Mouse (Mus musculus): Measurements from ENCODE around the gene Fras1. TPM values are rescaled to one million over a fixed set of nuclear protein-coding genes. Genes with fewer than 3 reads are reported as not detected.

Gene Fras1
- total and polyA plus RNA-seq, 3 experiments, result 1.00 to 1.6 (median 1.3) TPM

- H3K27me3 ChIP-seq (ENCODE audit: control insufficient read depth, insufficient read depth, low read length), result no peaks in the 10 kb centered on the region
- TF ChIP-seq POLR2A (IDR thresholded peaks at IDR 0.05; ENCODE audit: insufficient read depth, low read depth, low read length), result no peak
- TF ChIP-seq EP300 (IDR thresholded peaks at IDR 0.05; ENCODE audit: insufficient read depth, low read depth, low read length), result no peak
- TF ChIP-seq CTCF (IDR thresholded peaks at IDR 0.05), result no peak
- no peaks in the 10 kb centered on the region for H3K79me2 ChIP-seq (replicated peaks; ENCODE audit: control insufficient read depth, insufficient read depth, low read length)
- DNase-seq, result no peak
- intact Hi-C loops (cut with DNase I), result no loop called here
- no peak overlapping the region for H3K4me3 ChIP-seq
- H3K4me1 ChIP-seq (ENCODE audit: control insufficient read depth, insufficient read depth, low read length), result no peaks in the 10 kb centered on the region
- 85% methylated on average over 15 of the region's 15 CpGs for WGBS
- no peaks in the 10 kb centered on the region for H3K36me3 ChIP-seq (ENCODE audit: control insufficient read depth, insufficient read depth, low read length)
- H3K27ac ChIP-seq, result no peak overlapping the region
- H3K9ac ChIP-seq (ENCODE audit: low read depth, low read length), result no peak overlapping the region
These were observed 365.6 kb downstream of the Fras1 start for GRCm38 (mm10) chr5:96739138-96739878.

DNA sequence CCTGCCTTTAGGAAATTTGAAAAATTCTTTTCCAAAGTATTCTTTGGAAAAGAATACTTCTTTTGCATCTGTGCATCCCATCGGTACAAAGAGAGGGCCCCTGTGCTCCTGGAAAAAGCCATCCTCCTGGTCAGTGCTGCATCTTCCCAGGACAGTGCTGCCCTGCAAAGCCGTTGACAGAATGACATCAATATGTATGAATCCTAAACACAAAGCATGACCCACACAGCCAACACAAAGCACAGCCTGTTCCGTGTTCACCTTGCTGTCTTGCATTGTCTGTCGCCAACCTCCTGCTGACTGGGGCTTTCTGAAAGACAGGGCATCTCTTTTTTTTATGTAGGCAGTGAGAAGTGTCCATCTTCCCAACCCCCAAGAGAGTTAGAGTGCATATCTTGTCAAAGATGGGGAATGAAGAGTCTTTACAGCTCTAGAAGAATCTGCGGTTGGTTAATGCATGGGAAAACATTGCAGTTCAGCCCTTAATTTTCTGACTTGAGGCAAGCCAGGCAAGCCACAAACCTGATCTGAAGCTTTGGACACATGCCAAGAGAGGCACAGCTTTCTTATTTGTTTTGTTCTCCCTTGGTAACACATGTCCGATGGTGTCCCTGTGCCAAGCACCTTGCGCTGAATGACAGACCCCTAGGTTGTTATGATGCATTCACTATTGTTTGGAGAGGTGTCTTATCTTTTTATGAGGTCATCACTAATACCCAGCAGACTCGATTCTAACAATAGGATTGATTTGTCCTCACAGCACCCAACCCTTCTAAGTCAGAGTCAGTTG lies 373.6 kb downstream of the Fras1 start:
- no peaks in the 10 kb centered on the region for H3K36me3 ChIP-seq (ENCODE audit: control insufficient read depth, insufficient read depth, low read length)
- H3K9ac ChIP-seq (ENCODE audit: low read depth, low read length), result no peak overlapping the region
- WGBS, result 41% methylated on average over 8 of the region's 8 CpGs
- H3K4me3 ChIP-seq, result no peak overlapping the region
- H3K79me2 ChIP-seq (replicated peaks; ENCODE audit: control insufficient read depth, insufficient read depth, low read length), result no peaks in the 10 kb centered on the region
- no peak for TF ChIP-seq POLR2A (IDR thresholded peaks at IDR 0.05; ENCODE audit: insufficient read depth, low read depth, low read length)
- TF ChIP-seq CTCF (IDR thresholded peaks at IDR 0.05), result no peak
- TF ChIP-seq EP300 (IDR thresholded peaks at IDR 0.05; ENCODE audit: insufficient read depth, low read depth, low read length), result no peak
- intact Hi-C loops (cut with DNase I), result no loop called here
- DNase-seq, result no peak
- H3K4me1 ChIP-seq (ENCODE audit: control insufficient read depth, insufficient read depth, low read length), result no peaks in the 10 kb centered on the region
- H3K27me3 ChIP-seq (ENCODE audit: control insufficient read depth, insufficient read depth, low read length), result no peaks in the 10 kb centered on the region
- H3K27ac ChIP-seq, result no peak overlapping the region

DNA sequence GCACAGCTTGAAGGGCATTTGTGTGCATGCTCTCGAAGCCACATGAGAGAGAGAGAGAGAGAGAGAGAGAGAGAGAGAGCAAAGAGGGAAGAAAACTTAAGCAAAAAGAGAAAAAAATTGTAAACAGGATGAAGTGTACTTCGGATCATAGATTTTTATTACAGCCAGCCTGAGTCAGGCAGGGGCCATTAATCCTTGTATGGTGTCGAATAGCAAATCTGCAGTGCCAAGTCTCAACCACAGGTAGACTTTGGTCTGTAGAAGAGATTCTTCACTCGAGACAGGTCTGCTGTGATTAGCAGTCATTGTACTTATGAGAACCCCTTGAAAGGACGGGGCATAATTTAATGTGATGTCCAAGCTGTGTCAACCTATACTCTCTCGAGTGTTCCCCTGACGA lies 383.9 kb downstream of the Fras1 start:
- TF ChIP-seq CTCF (IDR thresholded peaks at IDR 0.05) (no peak), POLR2A (IDR thresholded peaks at IDR 0.05; ENCODE audit: insufficient read depth, low read depth, low read length) (no peak), EP300 (IDR thresholded peaks at IDR 0.05; ENCODE audit: insufficient read depth, low read depth, low read length) (no peak)
- Histone ChIP-seq H3K27me3 (ENCODE audit: control insufficient read depth, insufficient read depth, low read length) (no peaks in the 10 kb centered on the region), H3K79me2 (replicated peaks; ENCODE audit: control insufficient read depth, insufficient read depth, low read length) (no peaks in the 10 kb centered on the region), H3K4me3 (no peak overlapping the region), H3K9ac (ENCODE audit: low read depth, low read length) (no peak overlapping the region), H3K4me1 (ENCODE audit: control insufficient read depth, insufficient read depth, low read length) (no peaks in the 10 kb centered on the region), H3K27ac (no peak overlapping the region), H3K36me3 (ENCODE audit: control insufficient read depth, insufficient read depth, low read length) (no peaks in the 10 kb centered on the region)
- 85% methylated on average over 7 of the region's 7 CpGs for WGBS
- DNase-seq, result no peak
- intact Hi-C loops (cut with DNase I), result no loop called here

GRCm38 (mm10) chr5:96762021-96762420 lies 388.3 kb downstream of the Fras1 start:
- intact Hi-C loops (cut with DNase I), result no loop called here

DNA sequence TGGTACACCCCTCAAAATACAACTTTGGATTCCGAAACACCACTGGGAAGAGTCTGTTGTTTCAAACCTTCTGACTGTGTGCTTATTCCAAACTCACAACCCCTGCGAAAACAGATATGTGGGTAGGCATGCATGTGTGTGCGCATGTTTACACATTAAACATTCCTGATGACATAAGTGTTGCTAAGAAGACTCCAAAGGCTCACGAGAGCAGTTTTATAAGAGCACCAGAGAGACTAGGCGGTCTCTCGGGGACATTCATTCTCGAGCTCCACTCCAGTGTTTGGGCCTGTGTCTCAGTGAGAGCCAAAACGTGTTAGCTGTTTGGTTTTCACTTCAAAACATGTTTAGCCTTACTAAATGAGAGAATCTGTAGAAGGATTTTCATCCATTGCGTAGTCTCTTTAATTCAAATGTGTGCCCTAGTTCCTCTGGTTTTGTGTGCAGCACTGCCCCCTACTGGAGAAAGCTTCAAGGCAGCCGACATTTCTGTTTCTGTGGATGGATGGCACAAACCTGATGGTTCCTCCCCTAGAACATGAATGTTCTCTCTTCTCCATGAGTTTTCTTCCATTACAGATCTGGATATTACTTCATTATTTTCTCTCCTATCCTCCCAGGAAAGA lies 395.2 kb downstream of the Fras1 start:
- no peaks in the 10 kb centered on the region for H3K27me3 ChIP-seq (ENCODE audit: control insufficient read depth, insufficient read depth, low read length)
- DNase-seq, result peak; percentile 24 to 62
- WGBS, result 62% methylated on average over 10 of the region's 10 CpGs
- H3K27ac ChIP-seq, result no peak overlapping the region
- H3K9ac ChIP-seq (ENCODE audit: low read depth, low read length), result no peak overlapping the region
- intact Hi-C loops (cut with DNase I), result loop anchor here (1.0 to 2.0 kb wide), 2 partner anchors 434 to 502 kb away; no protein-coding TSS in a partner anchor
- no peak overlapping the region for H3K4me3 ChIP-seq
- H3K36me3 ChIP-seq (ENCODE audit: control insufficient read depth, insufficient read depth, low read length), result no peaks in the 10 kb centered on the region
- no peaks in the 10 kb centered on the region for H3K4me1 ChIP-seq (ENCODE audit: control insufficient read depth, insufficient read depth, low read length)
- TF ChIP-seq CTCF (IDR thresholded peaks at IDR 0.05) (peak; percentile 96), POLR2A (IDR thresholded peaks at IDR 0.05; ENCODE audit: insufficient read depth, low read depth, low read length) (no peak), EP300 (IDR thresholded peaks at IDR 0.05; ENCODE audit: insufficient read depth, low read depth, low read length) (0 out of 2 replicates have a peak, but pooled peaks have one; percentile 15)
- no peaks in the 10 kb centered on the region for H3K79me2 ChIP-seq (replicated peaks; ENCODE audit: control insufficient read depth, insufficient read depth, low read length)

More at GRCm38 (mm10) chr5:96762021-96762420, 388.3 kb downstream of the Fras1 start:
- Histone ChIP-seq H3K4me1 (ENCODE audit: control insufficient read depth, insufficient read depth, low read length) (no peaks in the 10 kb centered on the region), H3K4me3 (no peak overlapping the region), H3K9ac (ENCODE audit: low read depth, low read length) (no peak overlapping the region), H3K36me3 (ENCODE audit: control insufficient read depth, insufficient read depth, low read length) (no peaks in the 10 kb centered on the region), H3K27me3 (ENCODE audit: control insufficient read depth, insufficient read depth, low read length) (no peaks in the 10 kb centered on the region), H3K79me2 (replicated peaks; ENCODE audit: control insufficient read depth, insufficient read depth, low read length) (no peaks in the 10 kb centered on the region), H3K27ac (no peak overlapping the region)
- no peak for TF ChIP-seq EP300 (IDR thresholded peaks at IDR 0.05; ENCODE audit: insufficient read depth, low read depth, low read length)
- TF ChIP-seq POLR2A (IDR thresholded peaks at IDR 0.05; ENCODE audit: insufficient read depth, low read depth, low read length), result no peak
- TF ChIP-seq CTCF (IDR thresholded peaks at IDR 0.05), result no peak
- no peak for DNase-seq
- WGBS, result 81% methylated on average over 1 of the region's 1 CpGs

Measured in heart, adult 2 months (tissue).